Mouse (Mus musculus) forebrain, embryonic 11.5 days (tissue): Measurements from ENCODE around the gene Gm20403. TPM values are rescaled to one million over a fixed set of nuclear protein-coding genes. Genes with fewer than 3 reads are reported as not detected.

ENCODE experiments used
- ATAC-seq: fragments of 200-750 bp; cut with Nextera tagmentation; replicated peaks from 2 replicates; pipeline ENCODE4 v1.8.0; 2017; ENCODE audit warnings: moderate TSS enrichment; ENCODE audit not compliant: low FRiP score
- DNase-seq: peaks from one replicate; pipeline ENCODE4 v3.0.0-alpha.2; 2017; ENCODE audit warnings: low spot score
- H3K27ac ChIP-seq: fragments of 300-500 bp; sonication (generic); 2 replicates; pipeline ENCODE4 v1.5.1; 2014; ENCODE audit warnings: low read depth, low read length
- H3K27me3 ChIP-seq: fragments of 300-500 bp; sonication (generic); 2 replicates; pipeline ENCODE4 v1.6.1; 2014; ENCODE audit warnings: mild to moderate bottlenecking, low read length, mixed read lengths; ENCODE audit not compliant: control insufficient read depth, insufficient read depth
- H3K36me3 ChIP-seq: fragments of 300-500 bp; sonication (generic); 2 replicates; pipeline ENCODE4 v1.6.1; 2014; ENCODE audit warnings: mild to moderate bottlenecking, low read length, moderate library complexity, mixed read lengths; ENCODE audit not compliant: control insufficient read depth, insufficient read depth
- H3K4me1 ChIP-seq: fragments of 300-500 bp; sonication (generic); replicated peaks from 2 replicates; pipeline ENCODE4 v1.6.1; 2014; ENCODE audit warnings: low read length, mixed read lengths; ENCODE audit not compliant: control insufficient read depth, insufficient read depth
- H3K4me2 ChIP-seq: fragments of 300-500 bp; sonication (generic); 2 replicates; pipeline ENCODE4 v1.6.1; 2014; ENCODE audit warnings: low read depth, mild to moderate bottlenecking, low read length, moderate library complexity, mixed read lengths; ENCODE audit not compliant: severe bottlenecking
- H3K4me3 ChIP-seq: fragments of 300-500 bp; sonication (generic); 2 replicates; pipeline ENCODE4 v1.5.1; 2014; ENCODE audit warnings: low read depth, low read length
- H3K9ac ChIP-seq: fragments of 300-500 bp; sonication (generic); 2 replicates; pipeline ENCODE4 v1.6.1; 2014; ENCODE audit warnings: low read length
- H3K9me3 ChIP-seq: fragments of 300-500 bp; sonication (generic); 2 replicates; pipeline ENCODE4 v1.6.1; 2016; ENCODE audit warnings: low read length, mixed read lengths; ENCODE audit not compliant: control insufficient read depth
- WGBS: fragments of 180-500 bp; shearing (Covaris S2); extraction: QIAGEN DNeasy Blood & Tissue Kit; methylation state at CpG from one replicate; pipeline ENCODE4 v1.1.7; 2014; 5-methylcytosine and 5-hydroxymethylcytosine counted together
- polyA plus RNA-seq: library from polyadenylated mRNA; unstranded; fragments of >200 nt; fragmentation: Nextera tagmentation; extraction: Ambion mirVana; gene quantifications from 2 replicates; pipeline ENCODE4 v1.2.1, GENCODE M21; 2014

Gene Gm20403
- polyA plus RNA-seq = not detected in 2 replicates

GRCm38 (mm10) chr12:54986052-54986717 lies at the start of gene Gm20403:
TSS of gene Gm20403 (minus strand) at chr12:54986529.
- WGBS = under 1% methylated on average over 41 of the region's 60 CpGs
- ATAC-seq = peak; percentile 70
- no peaks in the 10 kb centered on the region; the same call in 1 of the 2 replicates for H3K36me3 ChIP-seq

GRCm38 (mm10) chr12:55027088-55027487 lies 40.8 kb upstream of the Gm20403 start:
- Histone ChIP-seq H3K9me3 (no peaks in the 10 kb centered on the region), H3K36me3 (no peaks in the 10 kb centered on the region), H3K4me2 (no peak overlapping the region), H3K9ac (no peak overlapping the region), H3K4me3 (no peak overlapping the region), H3K27me3 (no peaks in the 10 kb centered on the region), H3K27ac (no peak overlapping the region), H3K4me1 (no peaks in the 10 kb centered on the region)
- DNase-seq (no peak), ATAC-seq (no peak)
- 65% methylated on average over 3 of the region's 3 CpGs for WGBS

More at GRCm38 (mm10) chr12:54986052-54986717, at the start of gene Gm20403:
- Histone ChIP-seq H3K27ac (peak within 1 kb of the TSS; percentile 91), H3K9me3 (no peaks in the 10 kb centered on the region), H3K4me3 (peak within 1 kb of the TSS; percentile 94), H3K9ac (peak within 1 kb of the TSS; percentile 96), H3K27me3 (no peaks in the 10 kb centered on the region), H3K4me1 (no peaks in the 10 kb centered on the region), H3K4me2 (peak within 1 kb of the TSS; percentile 86)
- DNase-seq = peak; percentile 84

- ATAC-seq (no peak), DNase-seq (no peak)
- Histone ChIP-seq H3K4me3 (no peak overlapping the region), H3K9me3 (no peaks in the 10 kb centered on the region), H3K9ac (no peak overlapping the region), H3K36me3 (no peaks in the 10 kb centered on the region), H3K4me2 (no peak overlapping the region), H3K27me3 (no peaks in the 10 kb centered on the region), H3K4me1 (no peaks in the 10 kb centered on the region), H3K27ac (no peak overlapping the region)
- 68% methylated on average over 2 of the region's 2 CpGs for WGBS
Observed at GRCm38 (mm10) chr12:55023284-55023683, 37.0 kb upstream of the Gm20403 start.

GRCm38 (mm10) chr12:55019421-55019877 lies 33.1 kb upstream of the Gm20403 start:
- DNase-seq (no peak), ATAC-seq (no peak)
- Histone ChIP-seq H3K27ac (no peak overlapping the region), H3K4me2 (no peak overlapping the region), H3K9ac (no peak overlapping the region), H3K27me3 (no peaks in the 10 kb centered on the region), H3K4me3 (no peak overlapping the region), H3K36me3 (no peaks in the 10 kb centered on the region), H3K9me3 (no peaks in the 10 kb centered on the region), H3K4me1 (no peaks in the 10 kb centered on the region; the same call in 1 of the 2 replicates)
- WGBS = 90% methylated on average over 7 of the region's 7 CpGs

- WGBS = 57% methylated on average over 9 of the region's 9 CpGs
- no peaks in the 10 kb centered on the region for H3K27me3 ChIP-seq
- H3K27ac ChIP-seq = no peak overlapping the region
- no peak overlapping the region for H3K9ac ChIP-seq
- H3K4me2 ChIP-seq = no peak overlapping the region
- H3K36me3 ChIP-seq = no peaks in the 10 kb centered on the region
- H3K9me3 ChIP-seq = no peaks in the 10 kb centered on the region
- H3K4me3 ChIP-seq = no peak overlapping the region
- ATAC-seq (no peak), DNase-seq (no peak)
- H3K4me1 ChIP-seq = no peaks in the 10 kb centered on the region; the same call in 1 of the 2 replicates
Observed at GRCm38 (mm10) chr12:55017119-55017721, 30.9 kb upstream of the Gm20403 start.

- ATAC-seq (no peak), DNase-seq (no peak)
- Histone ChIP-seq H3K4me1 (no peaks in the 10 kb centered on the region; the same call in 1 of the 2 replicates), H3K36me3 (no peaks in the 10 kb centered on the region), H3K27ac (no peak overlapping the region), H3K9me3 (no peaks in the 10 kb centered on the region), H3K4me2 (no peak overlapping the region), H3K4me3 (no peak overlapping the region), H3K27me3 (no peaks in the 10 kb centered on the region), H3K9ac (no peak overlapping the region)
- 77% methylated on average over 8 of the region's 8 CpGs for WGBS
Observed at GRCm38 (mm10) chr12:55016339-55017118, 30.2 kb upstream of the Gm20403 start.

GRCm38 (mm10) chr12:55015428-55015827 lies 29.1 kb upstream of the Gm20403 start:
- ATAC-seq = no peak
- Histone ChIP-seq H3K9me3 (no peaks in the 10 kb centered on the region), H3K36me3 (no peaks in the 10 kb centered on the region), H3K4me3 (no peak overlapping the region), H3K27me3 (no peaks in the 10 kb centered on the region), H3K27ac (no peak overlapping the region), H3K4me2 (no peak overlapping the region), H3K4me1 (no peaks in the 10 kb centered on the region; the same call in 1 of the 2 replicates), H3K9ac (no peak overlapping the region)
- no peak for DNase-seq
- WGBS = 80% methylated on average over 5 of the region's 5 CpGs

GRCm38 (mm10) chr12:55013626-55014398 lies 27.5 kb upstream of the Gm20403 start, which contains the start of gene Baz1a:
TSS of gene Baz1a (minus strand) at chr12:55014348.
- Histone ChIP-seq H3K27me3 (no peaks in the 10 kb centered on the region), H3K36me3 (no peaks in the 10 kb centered on the region), H3K9ac (no peak within 1 kb of the TSS), H3K4me1 (no peaks in the 10 kb centered on the region; the same call in 1 of the 2 replicates), H3K4me2 (no peak within 1 kb of the TSS), H3K9me3 (no peaks in the 10 kb centered on the region), H3K27ac (no peak within 1 kb of the TSS), H3K4me3 (no peak within 1 kb of the TSS)
- WGBS = 94% methylated on average over 6 of the region's 6 CpGs
- no peak for DNase-seq
- ATAC-seq = no peak
